Mouse (Mus musculus) heart, postnatal 10 days (tissue): ENCODE data around the gene A2ml1. TPM values are rescaled to one million over a fixed set of nuclear protein-coding genes. Genes with fewer than 3 reads are reported as not detected.
"Not testable (repeated sequence)": the region's sequence is repeated elsewhere in the genome, so short reads cannot be mapped to it uniquely, and the experiment has no call there.

Source experiments
- DNase-seq, 2 experiments: peaks; one replicate each; pipeline ENCODE4 v3.0.0; 2021
- intact Hi-C: fragments of 180-260 bp; cut with DNase I; formaldehyde crosslinking; loops from one replicate; pipeline ENCODE4 v1.15.1; 2025
- total RNA-seq, 2 experiments: library from RNA; stranded (reverse); gene quantifications; 2 replicates each; pipeline ENCODE4 v1.2.3; 2021

The A2ml1 gene
- not detected for total RNA-seq

- DNase-seq: no peak
- intact Hi-C loops: no loop called here
Observed at GRCm38 (mm10) chr6:128581508-128581907, at the start of gene A2ml1. TSS of gene A2ml1 (minus strand) at chr6:128581608.

- peak; percentile 49 to 64 for DNase-seq
- intact Hi-C loops: not testable (repeated sequence)
Observed at GRCm38 (mm10) chr6:128629771-128630739, 48.6 kb upstream of the A2ml1 start.

GRCm38 (mm10) chr6:128625246-128625645 is 43.8 kb upstream of the A2ml1 start:
- intact Hi-C loops, DNase-seq: not testable (repeated sequence)

- no peak for DNase-seq
- intact Hi-C loops: no loop called here
Observed at GRCm38 (mm10) chr6:128624425-128624824, 43.0 kb upstream of the A2ml1 start.

GRCm38 (mm10) chr6:128623433-128623832 is 42.0 kb upstream of the A2ml1 start, which contains the start of gene Klrb1a:
TSS of gene Klrb1a (minus strand) at chr6:128623533.
- DNase-seq, intact Hi-C loops: not testable (repeated sequence)

- no peak for DNase-seq
- intact Hi-C loops: no loop called here
Observed at GRCm38 (mm10) chr6:128622733-128623132, 41.3 kb upstream of the A2ml1 start.

- peak in 1 of 2 experiments; percentile 9 for DNase-seq
- intact Hi-C loops: no loop called here
Observed at GRCm38 (mm10) chr6:128606350-128606749, 24.9 kb upstream of the A2ml1 start.

GRCm38 (mm10) chr6:128604512-128604911 is 23.1 kb upstream of the A2ml1 start:
- intact Hi-C loops: loop anchor here (2.0 kb wide), 1 partner anchor 22 kb away; no protein-coding TSS in a partner anchor
- peak; percentile 33 to 37 for DNase-seq

GRCm38 (mm10) chr6:128602463-128603201 is 21.2 kb upstream of the A2ml1 start:
- DNase-seq: no peak
- intact Hi-C loops: loop anchor here (2.0 kb wide), 1 partner anchor 150 kb away; no protein-coding TSS in a partner anchor

- intact Hi-C loops: loop anchor here (2.0 kb wide), 1 partner anchor 151 kb away; no protein-coding TSS in a partner anchor
- no peak for DNase-seq
Observed at GRCm38 (mm10) chr6:128602026-128602425, 20.6 kb upstream of the A2ml1 start.

GRCm38 (mm10) chr6:128599555-128599954 is 18.1 kb upstream of the A2ml1 start:
- intact Hi-C loops: no loop called here
- DNase-seq: no peak

GRCm38 (mm10) chr6:128598256-128599047 is 17.0 kb upstream of the A2ml1 start:
- intact Hi-C loops: no loop called here
- no peak for DNase-seq

- intact Hi-C loops: no loop called here
- peak; percentile 40 for DNase-seq
Observed at GRCm38 (mm10) chr6:128597121-128597522, 15.7 kb upstream of the A2ml1 start.

- no peak for DNase-seq
- intact Hi-C loops: no loop called here
Observed at GRCm38 (mm10) chr6:128594651-128595050, 13.2 kb upstream of the A2ml1 start.

- intact Hi-C loops: no loop called here
Observed at GRCm38 (mm10) chr6:128589426-128589825, 8.0 kb upstream of the A2ml1 start.

GRCm38 (mm10) chr6:128587619-128588018 is 6.2 kb upstream of the A2ml1 start:
- intact Hi-C loops: no loop called here
- DNase-seq: no peak

More at GRCm38 (mm10) chr6:128589426-128589825, 8.0 kb upstream of the A2ml1 start:
- DNase-seq: no peak

GRCm38 (mm10) chr6:128585642-128586245 is 4.3 kb upstream of the A2ml1 start:
- no peak for DNase-seq
- intact Hi-C loops: no loop called here

- DNase-seq: no peak
- intact Hi-C loops: no loop called here
Observed at GRCm38 (mm10) chr6:128584070-128584660, 2.8 kb upstream of the A2ml1 start.

GRCm38 (mm10) chr6:128577301-128577700 is 4.1 kb downstream of the A2ml1 start:
- DNase-seq: no peak
- intact Hi-C loops: no loop called here
